Mouse (Mus musculus) spleen, adult 2 months (tissue): ENCODE measurements at regions not wholly inside any gene's neighbourhood (a gene's known extent, or its start where the extent isn't known, plus 50 kb on each side); places are given as distances from the start of the nearest gene placed in this dataset.

Source experiments
- CTCF ChIP-seq: fragments of 200-500 bp; IDR thresholded peaks from 2 replicates; pipeline ENCODE4 v1.5.1; 2011; ENCODE audit warnings: mild to moderate bottlenecking, inconsistent platforms; ENCODE audit not compliant: insufficient read depth, insufficient read length, insufficient replicate concordance; ENCODE audit errors: extremely low read depth
- POLR2A ChIP-seq: fragments of 200-500 bp; IDR thresholded peaks from 2 replicates; pipeline ENCODE4 v1.6.1; 2011; ENCODE audit warnings: low read depth, low read length, inconsistent platforms

DNA sequence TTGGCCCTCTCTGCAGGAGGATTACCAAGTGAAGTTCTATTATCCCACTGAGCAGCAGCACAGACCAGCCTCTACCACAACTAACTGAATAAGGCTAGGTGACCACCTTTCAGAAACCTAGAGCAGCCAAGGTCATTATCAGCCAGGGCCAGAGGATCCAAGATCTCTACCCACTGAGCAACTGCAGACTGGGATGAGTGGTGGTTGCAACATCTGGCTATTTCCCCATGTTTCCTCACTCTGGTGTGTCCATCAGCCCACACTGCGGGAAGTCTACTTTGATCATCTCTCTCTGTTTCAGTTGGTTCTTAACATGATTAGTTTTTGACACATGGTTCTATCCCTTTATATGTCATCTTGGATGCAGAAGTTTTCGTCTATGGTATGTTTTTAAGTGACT, 157.2 kb downstream of the Cog6 start:
- TF ChIP-seq CTCF (no peak), POLR2A (no peak)
